Mouse (Mus musculus): ENCODE results near the gene Lbp.

Gene Lbp

DNA sequence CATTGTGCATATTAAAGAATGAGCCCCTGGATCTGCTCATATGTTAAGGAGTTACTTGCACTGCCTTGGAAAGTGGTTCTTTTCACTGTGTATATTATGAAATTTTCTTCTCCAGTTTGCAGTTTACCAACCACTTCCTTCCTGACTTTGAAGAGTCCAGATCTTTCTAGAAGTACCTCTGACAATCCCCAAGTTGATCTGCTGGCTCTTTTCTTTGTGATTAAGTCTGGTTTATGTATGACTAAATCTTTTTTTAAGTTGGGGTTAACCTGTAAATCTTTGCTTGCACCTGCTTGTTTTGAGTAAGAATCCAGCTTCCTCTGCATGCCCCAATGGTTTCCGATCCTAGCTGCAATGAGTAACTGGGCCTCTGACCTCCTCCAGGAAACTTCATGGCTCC is 6.8 kb downstream of the Lbp start:
- in situ Hi-C loops (cut with MboI) = no loop called here

- in situ Hi-C loops (cut with MboI) = no loop called here
These were observed 10.1 kb downstream of the Lbp start for GRCm38 (mm10) chr2:158316371-158316770.

- in situ Hi-C loops (cut with MboI) = no loop called here
These were observed 10.7 kb downstream of the Lbp start for GRCm38 (mm10) chr2:158317026-158317425.

DNA sequence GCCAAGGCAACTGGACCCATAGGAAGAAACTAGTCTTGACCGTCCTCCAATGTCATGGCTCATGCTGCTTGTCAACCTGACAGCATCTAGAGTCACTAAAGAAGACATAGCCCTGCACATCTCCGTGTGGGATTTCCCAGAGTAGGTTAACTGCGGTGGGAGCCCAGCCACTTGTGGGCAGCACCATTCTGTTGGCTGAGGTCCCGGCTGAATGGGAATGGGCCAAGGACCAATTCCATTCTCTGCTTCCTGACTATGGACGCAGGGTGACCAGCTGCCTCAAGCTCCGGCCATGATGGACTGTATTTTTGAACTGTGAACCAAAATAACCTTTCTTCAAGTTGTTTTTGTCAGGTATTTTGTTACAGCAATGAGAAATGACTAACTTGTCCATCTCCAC is 15.3 kb downstream of the Lbp start:
- in situ Hi-C loops (cut with MboI) = no loop called here

DNA sequence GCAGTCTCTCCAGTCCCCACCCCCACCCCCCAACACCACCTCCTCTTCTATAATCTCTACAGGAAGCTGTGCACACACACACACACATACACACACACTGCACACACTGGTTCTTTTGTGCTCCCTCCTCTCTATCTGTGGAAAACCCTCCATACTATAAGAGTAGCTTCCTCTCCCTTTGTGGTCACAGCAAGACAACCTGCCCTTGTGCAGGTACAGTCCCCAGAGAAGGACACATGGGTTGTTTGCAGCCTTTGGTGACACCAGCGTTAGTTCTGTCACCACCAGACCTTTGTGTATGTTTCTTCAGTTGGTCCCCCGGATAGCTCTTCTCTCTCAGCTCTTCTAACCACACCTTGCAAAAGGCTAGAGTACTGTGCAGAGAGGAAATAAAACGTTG is 16.6 kb downstream of the Lbp start:
- in situ Hi-C loops (cut with MboI) = no loop called here

DNA sequence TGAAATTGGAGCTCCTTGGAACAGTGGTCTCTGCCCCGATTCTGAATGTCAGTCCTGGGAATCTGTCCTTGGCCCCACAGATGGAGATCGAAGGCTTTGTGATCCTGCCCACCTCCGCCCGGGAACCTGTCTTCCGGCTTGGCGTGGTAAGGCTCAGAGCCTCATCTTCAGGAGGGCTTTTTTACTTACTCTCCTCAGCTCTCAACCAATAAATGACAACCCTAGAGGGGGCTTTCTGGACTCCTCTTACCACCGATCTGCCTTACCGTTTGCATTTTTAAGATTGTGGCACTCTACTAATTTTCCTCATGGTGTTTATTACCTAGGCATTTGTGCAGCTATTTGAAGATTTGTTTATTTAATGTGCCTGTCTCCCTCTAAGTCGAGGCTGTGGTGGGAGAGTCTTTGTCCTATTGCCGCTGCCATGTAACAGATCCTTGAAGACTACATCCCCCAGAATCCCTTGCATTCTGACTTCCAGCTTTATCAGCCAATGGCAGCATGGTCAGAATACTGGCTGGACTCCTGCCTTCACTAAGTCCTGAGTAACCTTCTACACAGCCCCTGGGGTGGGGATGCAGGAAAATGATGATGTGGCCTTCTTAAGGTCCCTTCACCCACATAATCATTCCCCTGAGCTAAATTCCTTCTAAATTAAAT is 18.4 kb downstream of the Lbp start:
- in situ Hi-C loops (cut with MboI) = no loop called here

- in situ Hi-C loops (cut with MboI) = no loop called here
These were observed 19.3 kb downstream of the Lbp start for GRCm38 (mm10) chr2:158325609-158326008.

DNA sequence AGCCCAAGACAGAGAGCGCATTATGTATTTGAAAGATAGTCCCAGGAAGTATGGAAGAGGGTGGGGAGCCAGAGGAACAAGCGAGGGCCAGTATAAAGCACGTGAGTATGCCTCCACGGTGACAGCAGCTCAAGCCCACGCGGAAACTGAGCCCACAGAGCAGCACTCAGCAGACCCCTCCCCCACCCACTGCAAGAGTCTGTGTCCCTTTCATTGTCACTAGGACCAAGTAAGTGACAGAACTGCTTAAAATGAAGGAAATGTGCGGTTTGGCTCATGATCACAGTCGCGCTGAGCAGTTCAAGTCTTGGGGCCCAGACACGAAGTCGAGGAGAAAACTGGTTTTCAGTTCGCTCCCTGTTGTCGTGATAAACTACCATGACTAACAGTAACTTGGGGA is 28.1 kb downstream of the Lbp start:
- in situ Hi-C loops (cut with MboI) = no loop called here

DNA sequence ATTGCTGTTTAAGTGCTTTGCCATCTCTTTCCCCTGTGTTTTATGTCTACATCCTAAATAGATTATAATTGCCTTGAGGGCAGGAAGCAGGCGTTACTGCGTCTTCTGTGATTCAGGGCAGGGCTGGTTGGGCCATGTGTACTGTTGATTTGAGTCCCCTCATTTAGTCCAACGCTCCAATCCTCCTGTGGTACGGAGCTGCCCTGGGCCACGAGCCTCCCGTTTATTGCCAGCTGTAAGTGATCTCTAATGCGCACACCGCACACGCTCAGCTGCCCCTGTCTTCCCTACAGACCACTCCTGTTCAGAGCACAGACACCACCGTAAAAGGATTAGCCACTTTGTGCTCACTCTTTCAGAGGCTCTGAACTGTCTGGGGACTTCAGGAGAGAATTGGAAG is 31.4 kb downstream of the Lbp start:
- in situ Hi-C loops (cut with MboI) = no loop called here

- in situ Hi-C loops (cut with MboI) = no loop called here
These were observed 33.8 kb downstream of the Lbp start for GRCm38 (mm10) chr2:158339948-158340564.

GRCm38 (mm10) chr2:158341324-158341723 is 35.0 kb downstream of the Lbp start:
- in situ Hi-C loops (cut with MboI) = no loop called here

DNA sequence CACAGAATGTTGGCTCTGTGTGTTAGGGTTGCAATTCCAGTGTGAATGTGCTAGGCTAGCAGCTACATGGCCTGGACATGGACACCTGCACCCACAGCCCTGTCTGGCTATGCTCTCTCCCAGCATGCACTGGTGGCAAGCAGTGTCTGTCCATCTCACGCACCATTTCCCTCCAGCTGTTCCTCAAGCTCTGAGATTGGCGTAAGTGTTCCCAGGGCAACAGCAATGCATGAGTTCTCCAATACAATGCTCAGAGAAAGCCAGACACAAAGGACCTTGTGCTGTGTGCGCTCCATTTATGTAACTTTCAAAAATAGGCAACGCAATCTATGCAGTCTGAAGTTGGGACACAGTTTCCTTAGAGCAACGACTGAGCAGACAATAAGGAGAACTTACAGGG is 37.2 kb downstream of the Lbp start:
- in situ Hi-C loops (cut with MboI) = no loop called here

DNA sequence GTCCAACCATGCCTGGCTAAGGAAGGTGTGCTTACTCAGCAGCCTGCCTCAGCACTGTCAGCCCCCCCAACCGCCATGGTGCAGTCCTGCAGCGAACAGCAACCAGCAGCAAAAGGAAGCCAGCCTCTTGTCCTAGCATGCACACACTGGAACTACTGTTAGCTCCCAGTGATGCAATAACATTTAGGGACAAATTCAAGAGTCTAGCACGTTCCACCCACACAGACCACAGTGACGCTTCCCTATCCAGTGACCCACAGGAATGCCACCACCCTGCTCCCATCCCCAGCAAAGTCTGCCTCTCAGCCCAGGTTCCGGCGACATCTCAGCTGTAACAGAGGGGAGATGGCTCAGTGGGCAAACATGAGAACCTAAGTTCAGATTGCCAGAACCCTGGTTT is 40.2 kb downstream of the Lbp start:
- in situ Hi-C loops (cut with MboI) = no loop called here

GRCm38 (mm10) chr2:158347868-158348267 is 41.6 kb downstream of the Lbp start:
- in situ Hi-C loops (cut with MboI) = no loop called here

GRCm38 (mm10) chr2:158352801-158353520 is 46.7 kb downstream of the Lbp start:
- in situ Hi-C loops (cut with MboI) = no loop called here

DNA sequence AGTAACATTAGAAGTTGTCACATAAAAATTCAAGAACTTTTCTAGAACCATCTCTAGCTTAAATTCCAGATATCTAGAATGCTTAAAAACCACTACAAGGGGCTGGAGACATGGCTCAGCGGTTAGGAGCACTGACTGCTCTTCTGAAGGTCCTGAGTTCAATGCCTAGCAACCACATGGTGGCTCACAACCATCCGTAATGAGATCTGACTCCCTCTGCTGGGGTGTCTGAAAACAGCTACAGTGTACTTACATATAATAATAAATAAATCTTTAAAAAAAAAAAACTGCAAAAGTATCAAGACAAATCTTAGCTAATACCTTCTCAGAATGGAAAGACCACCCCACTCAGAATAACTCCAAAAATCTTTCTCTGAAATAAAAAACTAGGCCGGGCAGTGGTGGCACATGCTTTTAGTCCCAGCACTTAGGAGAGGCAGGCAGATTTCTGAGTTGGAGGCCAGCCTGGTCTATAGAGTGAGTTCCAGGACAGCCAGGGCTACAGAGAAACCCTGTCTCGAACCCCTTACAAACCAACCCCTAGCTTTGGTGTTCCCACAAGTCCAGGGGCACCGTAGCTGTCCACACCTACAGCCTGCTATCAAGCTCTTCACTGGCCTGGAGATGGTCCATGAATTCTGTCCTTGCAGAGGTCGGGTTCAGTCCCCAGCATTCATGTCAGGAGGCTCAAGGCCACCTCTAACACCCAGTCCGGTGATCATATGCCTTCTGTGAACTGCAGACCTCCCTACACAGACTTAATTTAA is 48.2 kb downstream of the Lbp start:
- in situ Hi-C loops (cut with MboI) = no loop called here

DNA sequence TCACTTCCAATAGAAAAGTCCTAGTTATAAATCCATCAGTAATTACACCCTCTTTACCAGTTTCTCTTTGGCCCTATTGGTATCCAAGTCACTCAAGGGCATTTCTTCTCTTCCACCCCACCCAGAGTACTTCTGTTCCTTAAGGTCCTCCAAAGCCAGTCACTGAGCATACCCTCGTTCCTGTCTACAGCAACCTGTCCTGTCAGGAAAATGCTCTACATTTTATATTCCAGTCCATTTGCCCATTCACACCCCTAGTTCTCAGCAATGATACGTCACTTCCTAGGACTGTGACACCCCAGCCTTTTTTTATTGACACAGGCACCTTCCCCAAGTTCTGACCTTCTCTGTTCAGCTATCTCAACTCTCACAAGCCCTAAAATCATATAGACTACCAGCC is 48.9 kb downstream of the Lbp start:
- in situ Hi-C loops (cut with MboI) = no loop called here

GRCm38 (mm10) chr2:158356121-158356520 is 49.8 kb downstream of the Lbp start:
- in situ Hi-C loops (cut with MboI) = no loop called here

GRCm38 (mm10) chr2:158359757-158360620 is 53.7 kb downstream of the Lbp start:
- in situ Hi-C loops (cut with MboI) = no loop called here

DNA sequence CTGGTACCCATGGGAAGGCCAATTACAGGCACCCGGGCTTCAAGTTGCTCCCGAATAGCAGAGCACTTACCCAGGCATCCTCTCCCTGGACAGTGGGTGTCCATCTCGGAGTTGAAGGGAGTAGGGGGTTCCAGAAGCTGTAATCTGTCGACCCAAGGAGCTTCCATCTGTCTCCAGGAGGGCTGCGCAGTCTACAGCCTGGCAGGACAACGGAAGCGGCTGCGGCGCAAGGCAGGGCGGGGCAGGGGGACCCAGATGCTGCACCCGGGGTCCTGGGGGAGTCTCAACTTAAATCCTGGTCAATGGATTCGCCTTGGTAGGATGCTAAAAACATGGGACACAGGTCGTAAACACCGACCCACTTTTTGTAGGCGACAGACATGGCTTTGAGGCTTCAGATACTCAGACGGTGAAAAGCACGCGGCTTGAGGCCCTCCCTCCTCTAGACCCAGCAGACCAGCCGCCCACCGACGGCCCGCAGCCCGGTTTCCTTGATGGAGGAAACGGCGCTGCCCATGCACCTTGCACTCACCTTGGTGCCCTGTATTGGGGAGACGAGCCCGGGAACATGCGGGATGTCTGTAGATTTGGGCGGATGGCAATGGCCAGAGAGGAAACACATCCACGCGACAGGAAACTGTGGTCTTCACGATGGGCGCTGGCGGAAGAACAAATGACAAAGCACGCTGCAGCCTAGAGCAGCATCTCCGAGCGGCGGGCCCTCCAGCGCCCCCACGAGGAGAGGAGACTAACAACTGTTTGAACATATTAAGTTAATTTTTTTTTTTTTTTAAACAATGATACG is 54.8 kb downstream of the Lbp start:
- in situ Hi-C loops (cut with MboI) = no loop called here
